Mouse (Mus musculus): ENCODE data around the gene Pdp2.

GRCm38 (mm10) chr8:104611613-104612012, 20.4 kb downstream of the Pdp2 start:
- no peak for TF ChIP-seq CTCF (conservative IDR thresholded peaks at IDR 0.05; ENCODE audit: low read length)
- no peak for TF ChIP-seq NANOG (IDR thresholded peaks at IDR 0.05; ENCODE audit: borderline replicate concordance, low read length)
- TF ChIP-seq POU5F1 (IDR thresholded peaks at IDR 0.05; ENCODE audit: borderline replicate concordance, low read length): no peak

Measured in E14TG2a.4 (cell line).